Mouse (Mus musculus): Measurements from ENCODE around the gene Rtel1. TPM values are rescaled to one million over a fixed set of nuclear protein-coding genes. Genes with fewer than 3 reads are reported as not detected.

Rtel1 gene
- polyA plus RNA-seq, 1 experiment = 54.2 TPM

GRCm38 (mm10) chr2:181365655-181366075, 46.1 kb downstream of the Rtel1 start:
- peaks cover 12% of the 10 kb centered on the region for H3K36me3 ChIP-seq (ENCODE audit: control insufficient read depth, insufficient read depth, low read length, poor library complexity, severe bottlenecking)
- TF ChIP-seq EP300 (IDR thresholded peaks at IDR 0.05; ENCODE audit: insufficient read depth, low read depth, low read length) = no peak
- no peak for TF ChIP-seq CTCF (IDR thresholded peaks at IDR 0.05; ENCODE audit: low read depth, low read length)
- TF ChIP-seq POLR2A (IDR thresholded peaks at IDR 0.05; ENCODE audit: insufficient read depth, low read length) = no peak
- peak overlapping the region; percentile 64 for H3K27ac ChIP-seq (ENCODE audit: insufficient read depth, low read length)
- no peaks in the 10 kb centered on the region for H3K4me1 ChIP-seq (ENCODE audit: control insufficient read depth, insufficient read depth, low read length)
- no peaks in the 10 kb centered on the region for H3K27me3 ChIP-seq (ENCODE audit: control insufficient read depth, insufficient read depth, low read length, poor library complexity, severe bottlenecking)
- H3K4me3 ChIP-seq (ENCODE audit: low read depth, low read length) = peak overlapping the region; percentile 86
- peak overlapping the region; percentile 93 for H3K9ac ChIP-seq (ENCODE audit: low read depth, poor library complexity, severe bottlenecking)
- H3K9me3 ChIP-seq (replicated peaks; ENCODE audit: control insufficient read depth, insufficient read depth, low read length, poor library complexity, severe bottlenecking) = 0 out of 2 replicates have a peak, but pooled peaks cover 4% of the 10 kb centered on the region

- Histone ChIP-seq H3K27ac (ENCODE audit: insufficient read depth, low read length) (no peak overlapping the region), H3K4me1 (ENCODE audit: control insufficient read depth, insufficient read depth, low read length) (no peaks in the 10 kb centered on the region), H3K9ac (ENCODE audit: low read depth, poor library complexity, severe bottlenecking) (no peak overlapping the region), H3K4me3 (ENCODE audit: low read depth, low read length) (no peak overlapping the region), H3K27me3 (ENCODE audit: control insufficient read depth, insufficient read depth, low read length, poor library complexity, severe bottlenecking) (no peaks in the 10 kb centered on the region), H3K36me3 (ENCODE audit: control insufficient read depth, insufficient read depth, low read length, poor library complexity, severe bottlenecking) (peaks cover 4% of the 10 kb centered on the region), H3K9me3 (replicated peaks; ENCODE audit: control insufficient read depth, insufficient read depth, low read length, poor library complexity, severe bottlenecking) (0 out of 2 replicates have a peak, but pooled peaks cover 4% of the 10 kb centered on the region)
- no peak for TF ChIP-seq EP300 (IDR thresholded peaks at IDR 0.05; ENCODE audit: insufficient read depth, low read depth, low read length)
- TF ChIP-seq CTCF (IDR thresholded peaks at IDR 0.05; ENCODE audit: low read depth, low read length) = peak; percentile 9
- no peak for TF ChIP-seq POLR2A (IDR thresholded peaks at IDR 0.05; ENCODE audit: insufficient read depth, low read length)
Measured at GRCm38 (mm10) chr2:181370001-181370400, 50.5 kb downstream of the Rtel1 start.

GRCm38 (mm10) chr2:181375787-181376186, 56.2 kb downstream of the Rtel1 start:
- Histone ChIP-seq H3K4me3 (ENCODE audit: low read depth, low read length) (no peak overlapping the region), H3K27me3 (ENCODE audit: control insufficient read depth, insufficient read depth, low read length, poor library complexity, severe bottlenecking) (no peaks in the 10 kb centered on the region), H3K4me1 (ENCODE audit: control insufficient read depth, insufficient read depth, low read length) (no peaks in the 10 kb centered on the region), H3K9me3 (replicated peaks; ENCODE audit: control insufficient read depth, insufficient read depth, low read length, poor library complexity, severe bottlenecking) (no peaks in the 10 kb centered on the region), H3K36me3 (ENCODE audit: control insufficient read depth, insufficient read depth, low read length, poor library complexity, severe bottlenecking) (peaks cover 3% of the 10 kb centered on the region; the same call in 1 of the 2 replicates), H3K27ac (ENCODE audit: insufficient read depth, low read length) (no peak overlapping the region), H3K9ac (ENCODE audit: low read depth, poor library complexity, severe bottlenecking) (no peak overlapping the region)
- TF ChIP-seq EP300 (IDR thresholded peaks at IDR 0.05; ENCODE audit: insufficient read depth, low read depth, low read length) (no peak), CTCF (IDR thresholded peaks at IDR 0.05; ENCODE audit: low read depth, low read length) (no peak), POLR2A (IDR thresholded peaks at IDR 0.05; ENCODE audit: insufficient read depth, low read length) (no peak)

GRCm38 (mm10) chr2:181377230-181377629, 57.7 kb downstream of the Rtel1 start:
- Histone ChIP-seq H3K4me1 (ENCODE audit: control insufficient read depth, insufficient read depth, low read length) (no peaks in the 10 kb centered on the region), H3K9ac (ENCODE audit: low read depth, poor library complexity, severe bottlenecking) (no peak overlapping the region), H3K9me3 (replicated peaks; ENCODE audit: control insufficient read depth, insufficient read depth, low read length, poor library complexity, severe bottlenecking) (no peaks in the 10 kb centered on the region), H3K36me3 (ENCODE audit: control insufficient read depth, insufficient read depth, low read length, poor library complexity, severe bottlenecking) (peaks cover 3% of the 10 kb centered on the region; the same call in 1 of the 2 replicates), H3K27me3 (ENCODE audit: control insufficient read depth, insufficient read depth, low read length, poor library complexity, severe bottlenecking) (no peaks in the 10 kb centered on the region), H3K4me3 (ENCODE audit: low read depth, low read length) (no peak overlapping the region), H3K27ac (ENCODE audit: insufficient read depth, low read length) (no peak overlapping the region)
- TF ChIP-seq EP300 (IDR thresholded peaks at IDR 0.05; ENCODE audit: insufficient read depth, low read depth, low read length) (no peak), POLR2A (IDR thresholded peaks at IDR 0.05; ENCODE audit: insufficient read depth, low read length) (no peak), CTCF (IDR thresholded peaks at IDR 0.05; ENCODE audit: low read depth, low read length) (no peak)

- no peaks in the 10 kb centered on the region for H3K27me3 ChIP-seq (ENCODE audit: control insufficient read depth, insufficient read depth, low read length, poor library complexity, severe bottlenecking)
- no peak overlapping the region for H3K27ac ChIP-seq (ENCODE audit: insufficient read depth, low read length)
- no peak for TF ChIP-seq CTCF (IDR thresholded peaks at IDR 0.05; ENCODE audit: low read depth, low read length)
- no peak for TF ChIP-seq POLR2A (IDR thresholded peaks at IDR 0.05; ENCODE audit: insufficient read depth, low read length)
- no peak for TF ChIP-seq EP300 (IDR thresholded peaks at IDR 0.05; ENCODE audit: insufficient read depth, low read depth, low read length)
- no peaks in the 10 kb centered on the region for H3K4me1 ChIP-seq (ENCODE audit: control insufficient read depth, insufficient read depth, low read length)
- peaks cover 3% of the 10 kb centered on the region; the same call in 1 of the 2 replicates for H3K36me3 ChIP-seq (ENCODE audit: control insufficient read depth, insufficient read depth, low read length, poor library complexity, severe bottlenecking)
- no peaks in the 10 kb centered on the region for H3K9me3 ChIP-seq (replicated peaks; ENCODE audit: control insufficient read depth, insufficient read depth, low read length, poor library complexity, severe bottlenecking)
- H3K9ac ChIP-seq (ENCODE audit: low read depth, poor library complexity, severe bottlenecking) = no peak overlapping the region
- no peak overlapping the region for H3K4me3 ChIP-seq (ENCODE audit: low read depth, low read length)
Measured at GRCm38 (mm10) chr2:181378701-181379100, 59.2 kb downstream of the Rtel1 start.

- Histone ChIP-seq H3K9me3 (replicated peaks; ENCODE audit: control insufficient read depth, insufficient read depth, low read length, poor library complexity, severe bottlenecking) (no peaks in the 10 kb centered on the region), H3K36me3 (ENCODE audit: control insufficient read depth, insufficient read depth, low read length, poor library complexity, severe bottlenecking) (peaks cover 3% of the 10 kb centered on the region; the same call in 1 of the 2 replicates), H3K9ac (ENCODE audit: low read depth, poor library complexity, severe bottlenecking) (no peak within 1 kb of the TSS), H3K4me3 (ENCODE audit: low read depth, low read length) (no peak within 1 kb of the TSS), H3K27ac (ENCODE audit: insufficient read depth, low read length) (no peak within 1 kb of the TSS), H3K4me1 (ENCODE audit: control insufficient read depth, insufficient read depth, low read length) (no peaks in the 10 kb centered on the region), H3K27me3 (ENCODE audit: control insufficient read depth, insufficient read depth, low read length, poor library complexity, severe bottlenecking) (no peaks in the 10 kb centered on the region)
- TF ChIP-seq EP300 (IDR thresholded peaks at IDR 0.05; ENCODE audit: insufficient read depth, low read depth, low read length) (no peak), CTCF (IDR thresholded peaks at IDR 0.05; ENCODE audit: low read depth, low read length) (no peak), POLR2A (IDR thresholded peaks at IDR 0.05; ENCODE audit: insufficient read depth, low read length) (no peak)
Measured at GRCm38 (mm10) chr2:181379778-181380177, 60.2 kb downstream of the Rtel1 start, which contains the start of gene Lime1. Lime1 (plus strand) TSS chr2:181380078.
